Mouse (Mus musculus) cortical plate, adult 2 months (tissue): ENCODE measurements at regions not wholly inside any gene's neighbourhood (a gene's known extent, or its start where the extent isn't known, plus 50 kb on each side); places are given as distances from the start of the nearest gene placed in this dataset.

Experiments
- CTCF ChIP-seq: fragments of 200-500 bp; IDR thresholded peaks from 2 replicates; pipeline ENCODE4 v1.5.1; 2011; ENCODE audit warnings: mild to moderate bottlenecking, control low read depth, low read length; ENCODE audit not compliant: insufficient read depth; ENCODE audit errors: extremely low read depth
- POLR2A ChIP-seq: fragments of 200-500 bp; IDR thresholded peaks from 2 replicates; pipeline ENCODE4 v1.6.1; 2011; ENCODE audit warnings: mild to moderate bottlenecking, low read length, control low read depth; ENCODE audit not compliant: insufficient read depth; ENCODE audit errors: extremely low read depth

GRCm38 (mm10) chr12:77019708-77020511, 57.9 kb upstream of the Max start:
- TF ChIP-seq CTCF = 0 out of 2 replicates have a peak, but pooled peaks have one; percentile 17
- no peak for TF ChIP-seq POLR2A
